Mouse (Mus musculus): ENCODE measurements around the gene Wiz. TPM values are rescaled to one million over a fixed set of nuclear protein-coding genes. Genes with fewer than 3 reads are reported as not detected.

Wiz gene
- polyA plus RNA-seq, 2 experiments = 5.5 to 9.8 TPM

GRCm38 (mm10) chr17:32351726-32352125, 37.5 kb downstream of the Wiz start:
- DNase-seq (ENCODE audit: low read depth in 3 of 3, low spot score in 3 of 3) = no peak
- Histone ChIP-seq H3K27me3 (ENCODE audit: control insufficient read depth, insufficient read depth, low read length) (no peaks in the 10 kb centered on the region), H3K9me3 (ENCODE audit: control insufficient read depth, low read length) (no peaks in the 10 kb centered on the region), H3K36me3 (replicated peaks; ENCODE audit: control insufficient read depth, insufficient read depth, low read depth) (peaks cover 25% of the 10 kb centered on the region), H3K27ac (no peak overlapping the region), H3K4me1 (replicated peaks; ENCODE audit: control insufficient read depth in 2 of 2, insufficient read depth in 2 of 2, low read length in 1 of 2) (peaks cover 13 to 17% of the 10 kb centered on the region in 2 experiments), H3K4me2 (ENCODE audit: low read depth) (no peak overlapping the region), H3K4me3 (ENCODE audit: insufficient read depth in 1 of 2, low read depth in 2 of 2, low read length in 2 of 2) (no peak overlapping the region), H3K9ac (replicated peaks) (no peak overlapping the region)
- ATAC-seq (ENCODE audit: insufficient read depth) = no peak
- TF ChIP-seq EP300 (IDR thresholded peaks at IDR 0.05; ENCODE audit: low read depth) = no peak
- no peak for TF ChIP-seq CTCF (IDR thresholded peaks at IDR 0.05; ENCODE audit: low read depth)

GRCm38 (mm10) chr17:32351269-32351668, 38.0 kb downstream of the Wiz start:
- WGBS (ENCODE audit: insufficient replicate concordance) = 61% methylated on average over 3 of the region's 3 CpGs
- TF ChIP-seq EP300 (IDR thresholded peaks at IDR 0.05; ENCODE audit: low read depth) = no peak
- no peak for TF ChIP-seq CTCF (IDR thresholded peaks at IDR 0.05; ENCODE audit: low read depth)

GRCm38 (mm10) chr17:32350382-32350983, 38.8 kb downstream of the Wiz start, which contains the start of gene Akap8l:
Gene Akap8l (minus strand): TSS chr17:32350607.
- Histone ChIP-seq H3K27me3 (ENCODE audit: control insufficient read depth, insufficient read depth, low read length) (no peaks in the 10 kb centered on the region), H3K4me1 (replicated peaks; ENCODE audit: control insufficient read depth in 2 of 2, insufficient read depth in 2 of 2, low read length in 1 of 2) (peaks cover 13 to 17% of the 10 kb centered on the region in 2 experiments), H3K27ac (peak within 1 kb of the TSS; percentile 88), H3K9me3 (ENCODE audit: control insufficient read depth, low read length) (no peaks in the 10 kb centered on the region), H3K36me3 (replicated peaks; ENCODE audit: control insufficient read depth, insufficient read depth, low read depth) (peaks cover 13% of the 10 kb centered on the region), H3K9ac (replicated peaks) (peak within 1 kb of the TSS; percentile 87), H3K4me2 (ENCODE audit: low read depth) (peak within 1 kb of the TSS; percentile 96), H3K4me3 (ENCODE audit: insufficient read depth in 1 of 2, low read depth in 2 of 2, low read length in 2 of 2) (peak within 1 kb of the TSS; percentile 81 to 88)
- ATAC-seq (ENCODE audit: insufficient read depth) (peak; percentile 95), DNase-seq (ENCODE audit: low read depth in 3 of 3, low spot score in 3 of 3) (peak; percentile 98 to 99 (median 98))
- peak; percentile 64; the same call in 1 of the 2 replicates for TF ChIP-seq EP300 (IDR thresholded peaks at IDR 0.05; ENCODE audit: low read depth)
- no peak for TF ChIP-seq CTCF (IDR thresholded peaks at IDR 0.05; ENCODE audit: low read depth)
- under 1% methylated on average over 37 of the region's 37 CpGs for WGBS (ENCODE audit: insufficient replicate concordance)

More at GRCm38 (mm10) chr17:32351269-32351668, 38.0 kb downstream of the Wiz start:
- H3K4me3 ChIP-seq (ENCODE audit: insufficient read depth in 1 of 2, low read depth in 2 of 2, low read length in 2 of 2) = peak overlapping the region; percentile 14 to 88; a peak in 3 of 4 replicates
- H3K4me2 ChIP-seq (ENCODE audit: low read depth) = peak overlapping the region; percentile 84
- H3K36me3 ChIP-seq (replicated peaks; ENCODE audit: control insufficient read depth, insufficient read depth, low read depth) = peaks cover 21% of the 10 kb centered on the region
- no peaks in the 10 kb centered on the region for H3K9me3 ChIP-seq (ENCODE audit: control insufficient read depth, low read length)
- no peaks in the 10 kb centered on the region for H3K27me3 ChIP-seq (ENCODE audit: control insufficient read depth, insufficient read depth, low read length)
- ATAC-seq (ENCODE audit: insufficient read depth) (no peak), DNase-seq (ENCODE audit: low read depth in 3 of 3, low spot score in 3 of 3) (no peak)
- H3K4me1 ChIP-seq (replicated peaks; ENCODE audit: control insufficient read depth in 2 of 2, insufficient read depth in 2 of 2, low read length in 1 of 2) = peaks cover 13 to 17% of the 10 kb centered on the region in 2 experiments
- no peak overlapping the region for H3K27ac ChIP-seq
- H3K9ac ChIP-seq (replicated peaks) = peak overlapping the region; percentile 51; the same call in 1 of the 2 replicates

GRCm38 (mm10) chr17:32349851-32350381, 39.3 kb downstream of the Wiz start:
- peaks cover 8% of the 10 kb centered on the region for H3K36me3 ChIP-seq (replicated peaks; ENCODE audit: control insufficient read depth, insufficient read depth, low read depth)
- peak overlapping the region; percentile 87 for H3K9ac ChIP-seq (replicated peaks)
- H3K27me3 ChIP-seq (ENCODE audit: control insufficient read depth, insufficient read depth, low read length) = no peaks in the 10 kb centered on the region
- TF ChIP-seq CTCF (IDR thresholded peaks at IDR 0.05; ENCODE audit: low read depth) (no peak), EP300 (IDR thresholded peaks at IDR 0.05; ENCODE audit: low read depth) (no peak)
- H3K4me2 ChIP-seq (ENCODE audit: low read depth) = peak overlapping the region; percentile 96
- peaks cover 13 to 17% of the 10 kb centered on the region in 2 experiments for H3K4me1 ChIP-seq (replicated peaks; ENCODE audit: control insufficient read depth in 2 of 2, insufficient read depth in 2 of 2, low read length in 1 of 2)
- no peaks in the 10 kb centered on the region for H3K9me3 ChIP-seq (ENCODE audit: control insufficient read depth, low read length)
- DNase-seq (ENCODE audit: low read depth in 3 of 3, low spot score in 3 of 3) (peak in 1 of 3 experiments; percentile 36), ATAC-seq (ENCODE audit: insufficient read depth) (peak; percentile 17)
- peak overlapping the region; percentile 81 to 88 for H3K4me3 ChIP-seq (ENCODE audit: insufficient read depth in 1 of 2, low read depth in 2 of 2, low read length in 2 of 2)
- under 1% methylated on average over 24 of the region's 24 CpGs for WGBS (ENCODE audit: insufficient replicate concordance)
- peak overlapping the region; percentile 88 for H3K27ac ChIP-seq

- Histone ChIP-seq H3K9me3 (ENCODE audit: control insufficient read depth, low read length) (no peaks in the 10 kb centered on the region), H3K9ac (replicated peaks) (peak overlapping the region; percentile 87), H3K27ac (peak overlapping the region; percentile 88), H3K36me3 (replicated peaks; ENCODE audit: control insufficient read depth, insufficient read depth, low read depth) (peaks cover under 1% of the 10 kb centered on the region; the same call in 1 of the 2 replicates), H3K4me1 (replicated peaks; ENCODE audit: control insufficient read depth in 2 of 2, insufficient read depth in 2 of 2, low read length in 1 of 2) (peaks cover 13 to 17% of the 10 kb centered on the region in 2 experiments), H3K4me2 (ENCODE audit: low read depth) (peak overlapping the region; percentile 96), H3K4me3 (ENCODE audit: insufficient read depth in 1 of 2, low read depth in 2 of 2, low read length in 2 of 2) (peak overlapping the region; percentile 81 to 88), H3K27me3 (ENCODE audit: control insufficient read depth, insufficient read depth, low read length) (no peaks in the 10 kb centered on the region)
- WGBS (ENCODE audit: insufficient replicate concordance) = 4% methylated on average over 4 of the region's 4 CpGs
- TF ChIP-seq EP300 (IDR thresholded peaks at IDR 0.05; ENCODE audit: low read depth) (no peak), CTCF (IDR thresholded peaks at IDR 0.05; ENCODE audit: low read depth) (peak; percentile 96)
- ATAC-seq (ENCODE audit: insufficient read depth) (peak; percentile 49), DNase-seq (ENCODE audit: low read depth in 3 of 3, low spot score in 3 of 3) (peak; percentile 55 to 65 (median 57))
Measured at GRCm38 (mm10) chr17:32349037-32349732, 40.1 kb downstream of the Wiz start.

All from liver, embryonic 14.5 days (tissue).